ENCODE assay signal across 18 mouse cellular contexts in genomic region chr11:87730652-87731310, GRCm38 (mm10). TPM values are rescaled to one million over a fixed set of nuclear protein-coding genes. Genes with fewer than 3 reads are reported as not detected.
DNase-seq lines count a peak whose midpoint lies in the region; ATAC-seq and TF ChIP-seq lines count a peak whose summit lies in the region.
"Had no signal": no experiment of that assay in that cellular context is flagged by ENCODE, and none has a peak within 500 bp of the region (broad histone marks: within the 10 kb centered on the region; RNA-seq: fewer than 3 reads in every experiment).

No protein-coding gene starts in this region.

- peaks cover 48% of the 10 kb centered on the region for H3K4me1 ChIP-seq in E14TG2a.4 (replicated peaks; ENCODE audit: low read depth, low read length)
- H3K4me1 ChIP-seq in erythroblast, embryonic 14.5 days (ENCODE audit: control insufficient read depth) = peaks cover 100% of the 10 kb centered on the region
- H3K4me1 ChIP-seq in liver, embryonic 14.5 days (replicated peaks; ENCODE audit: control insufficient read depth in 2 of 2, insufficient read depth in 2 of 2, low read length in 1 of 2) = peaks cover 66 to 78% of the 10 kb centered on the region in 2 experiments

- 57% methylated on average over 10 of the region's 10 CpGs for WGBS in liver, embryonic 14.5 days (ENCODE audit: insufficient replicate concordance)

- no peak for ATAC-seq in liver, embryonic 14.5 days (ENCODE audit: insufficient read depth)
- ATAC-seq: forebrain, embryonic 15.5 days; hindbrain, embryonic 16.5 days; intestine, postnatal 0 days had no signal

- H3K4me3 ChIP-seq in E14TG2a.4 (replicated peaks; ENCODE audit: low read length) = peak overlapping the region; percentile 73
- H3K4me3 ChIP-seq in erythroblast, embryonic 14.5 days (replicated peaks) = peak overlapping the region; percentile 33
- H3K4me3 ChIP-seq in liver, embryonic 14.5 days (ENCODE audit: insufficient read depth in 1 of 2, low read depth in 2 of 2, low read length in 2 of 2) = peak overlapping the region in 1 of 2 experiments; percentile 4; a peak in 2 of 4 replicates
- H3K4me3 ChIP-seq: forebrain, embryonic 15.5 days; heart, embryonic 15.5 days; neural tube, embryonic 12.5 days had no signal

- no peaks in the 10 kb centered on the region for H3K9me3 ChIP-seq in E14TG2a.4 (ENCODE audit: low read length)
- no peaks in the 10 kb centered on the region for H3K9me3 ChIP-seq in erythroblast, embryonic 14.5 days (ENCODE audit: control insufficient read depth, low read length)
- H3K9me3 ChIP-seq in liver, embryonic 14.5 days (ENCODE audit: control insufficient read depth, low read length) = no peaks in the 10 kb centered on the region
- H3K9me3 ChIP-seq: forebrain, embryonic 15.5 days; heart, embryonic 15.5 days; neural tube, embryonic 12.5 days had no signal

- H3K27ac ChIP-seq in liver, embryonic 14.5 days = peak overlapping the region; percentile 90
- H3K27ac ChIP-seq: forebrain, embryonic 15.5 days; heart, embryonic 15.5 days; neural tube, embryonic 12.5 days had no signal

- no peak for TF ChIP-seq EP300 in liver, embryonic 14.5 days (IDR thresholded peaks at IDR 0.05; ENCODE audit: low read depth)

- peaks cover 72% of the 10 kb centered on the region for H3K27me3 ChIP-seq in E14TG2a.4 (ENCODE audit: insufficient read depth, low read length)
- no peaks in the 10 kb centered on the region for H3K27me3 ChIP-seq in erythroblast, embryonic 14.5 days (ENCODE audit: control insufficient read depth)
- H3K27me3 ChIP-seq in liver, embryonic 14.5 days (ENCODE audit: control insufficient read depth, insufficient read depth, low read length) = no peaks in the 10 kb centered on the region
- H3K27me3 ChIP-seq: forebrain, embryonic 15.5 days; heart, embryonic 15.5 days had no signal

- peak overlapping the region; percentile 76 for H3K9ac ChIP-seq in liver, embryonic 14.5 days (replicated peaks)
- H3K9ac ChIP-seq: forebrain, embryonic 15.5 days; heart, embryonic 15.5 days; lung, embryonic 14.5 days; neural tube, embryonic 12.5 days had no signal

- TF ChIP-seq CTCF in E14TG2a.4 (conservative IDR thresholded peaks at IDR 0.05; ENCODE audit: low read length) = no peak
- no peak for TF ChIP-seq CTCF in liver, embryonic 14.5 days (IDR thresholded peaks at IDR 0.05; ENCODE audit: low read depth)

- DNase-seq in ES-CJ7 (ENCODE audit: low read depth, low spot score) = peak; percentile 56
- DNase-seq in liver, embryonic 14.5 days (ENCODE audit: low read depth in 3 of 3, low spot score in 3 of 3) = no peak
- DNase-seq in gastrocnemius, postnatal 25 days = no peak
- no peak for DNase-seq in ovary, postnatal 14 days (ENCODE audit: low spot score)
- no peak for DNase-seq in urinary bladder, postnatal 14 days (ENCODE audit: low spot score)
- DNase-seq: cerebellum, adult 8-10 months; lung, embryonic 14.5 days; lung, postnatal 4 days; spleen, adult 18-20 months; thymus, postnatal 36 days had no signal

- peak overlapping the region; percentile 60 for H3K4me2 ChIP-seq in liver, embryonic 14.5 days (ENCODE audit: low read depth)
- H3K4me2 ChIP-seq: forebrain, embryonic 15.5 days; heart, embryonic 15.5 days; lung, embryonic 14.5 days; neural tube, embryonic 12.5 days had no signal

- no peaks in the 10 kb centered on the region for H3K36me3 ChIP-seq in E14TG2a.4 (ENCODE audit: insufficient read depth, low read length)
- peaks cover 72% of the 10 kb centered on the region for H3K36me3 ChIP-seq in erythroblast, embryonic 14.5 days (ENCODE audit: control insufficient read depth)
- peaks cover 10% of the 10 kb centered on the region for H3K36me3 ChIP-seq in liver, embryonic 14.5 days (replicated peaks; ENCODE audit: control insufficient read depth, insufficient read depth, low read depth)
- H3K36me3 ChIP-seq: forebrain, embryonic 15.5 days; heart, embryonic 15.5 days; neural tube, embryonic 12.5 days had no signal

RNA-seq across cellular contexts. Expression of gene Supt4a, which starts 6.6 kb away (rescaled TPM):
- polyA plus RNA-seq in erythroblast, embryonic 14.5 days (2012) = 4.3 and 5.5 TPM in 2 replicates
- polyA plus RNA-seq in liver, embryonic 14.5 days (2012; rRNA removed) = 111 TPM in 2 replicates
- 211 and 214 TPM in 2 replicates for polyA plus RNA-seq in liver, embryonic 14.5 days (2014; fragmentation: Nextera tagmentation; extraction: Ambion mirVana)
- 10 to 100 TPM; 31.6 to 31.7 TPM for total RNA-seq in gastrocnemius, postnatal 25 days (2021)

RNA-seq across cellular contexts. Expression of gene Tspoap1, which starts 29.6 kb away (rescaled TPM):
- polyA plus RNA-seq in erythroblast, embryonic 14.5 days (2012) = 0.47 and 0.71 TPM in 2 replicates
- 5.4 and 5.5 TPM in 2 replicates for polyA plus RNA-seq in liver, embryonic 14.5 days (2012; rRNA removed)
- polyA plus RNA-seq in liver, embryonic 14.5 days (2014; fragmentation: Nextera tagmentation; extraction: Ambion mirVana) = 1.1 and 2.4 TPM in 2 replicates
- total RNA-seq in gastrocnemius, postnatal 25 days (2021) = under 1 TPM in 1 of 2 experiments, not detected in 1; 0.08 TPM
- total RNA-seq: gastrocnemius, adult 18-20 months had no signal

Comparison
In these comparisons a context has a peak if more than half of its experiments do, and no peak if none do; other contexts are left out.
1. RNA of gene Supt4a, which starts 6.6 kb away (polyA plus RNA-seq): 111 to 214 TPM in liver, embryonic 14.5 days; 4.3 to 5.5 TPM in erythroblast, embryonic 14.5 days; every median in the first group is over 10 times any median in the second.